Mouse (Mus musculus): ENCODE measurements around the gene Epha7.

GRCm38 (mm10) chr4:28899373-28899772 is 86.4 kb downstream of the Epha7 start:
- TF ChIP-seq POLR2A (IDR thresholded peaks at IDR 0.05; ENCODE audit: insufficient read length, low read depth), result no peak
- TF ChIP-seq MYOG (IDR thresholded peaks at IDR 0.05; ENCODE audit: control insufficient read depth in 1 of 3, insufficient read depth in 1 of 3, insufficient read length in 2 of 3, low read depth in 2 of 3), result no peak
- no peak for TF ChIP-seq USF1 (IDR thresholded peaks at IDR 0.05; ENCODE audit: low read depth)
- TF ChIP-seq CEBPB (IDR thresholded peaks at IDR 0.05; ENCODE audit: insufficient read depth, poor library complexity, severe bottlenecking), result no peak
- no peak for TF ChIP-seq MYOD1 (IDR thresholded peaks at IDR 0.05; ENCODE audit: control insufficient read depth in 1 of 3, insufficient read length in 2 of 3, low read depth in 2 of 3)
- TF ChIP-seq E2F4 (IDR thresholded peaks at IDR 0.05; ENCODE audit: insufficient read depth), result no peak
- no peak for TF ChIP-seq MAX (IDR thresholded peaks at IDR 0.05; ENCODE audit: low read depth)
- no peak for TF ChIP-seq POLR2AphosphoS2 (IDR thresholded peaks at IDR 0.05; ENCODE audit: insufficient read length, low read depth)

Data from myocyte (in vitro differentiated cells).